Mouse (Mus musculus) forebrain, embryonic 12.5 days (tissue): Measurements from ENCODE around the gene Tex21. TPM values are rescaled to one million over a fixed set of nuclear protein-coding genes. Genes with fewer than 3 reads are reported as not detected.
"Not testable (repeated sequence)": the region's sequence is repeated elsewhere in the genome, so short reads cannot be mapped to it uniquely, and the experiment has no call there.

ENCODE experiments used
- ATAC-seq: fragments of 200-750 bp; cut with Nextera tagmentation; 2 replicates; pipeline ENCODE4 v1.8.0; 2017; ENCODE audit warnings: moderate TSS enrichment; ENCODE audit not compliant: low FRiP score
- H3K27ac ChIP-seq: fragments of 300-500 bp; sonication (generic); 2 replicates; pipeline ENCODE4 v1.5.1; 2016; ENCODE audit warnings: mild to moderate bottlenecking
- H3K27me3 ChIP-seq: fragments of 300-500 bp; sonication (generic); 2 replicates; pipeline ENCODE4 v1.6.1; 2016; ENCODE audit warnings: mild to moderate bottlenecking
- H3K36me3 ChIP-seq: fragments of 300-500 bp; sonication (generic); replicated peaks from 2 replicates; pipeline ENCODE4 v1.6.1; 2016; ENCODE audit warnings: mild to moderate bottlenecking
- H3K4me1 ChIP-seq: fragments of 300-500 bp; sonication (generic); 2 replicates; pipeline ENCODE4 v1.6.1; 2016
- H3K4me2 ChIP-seq: fragments of 300-500 bp; sonication (generic); 2 replicates; pipeline ENCODE4 v1.6.1; 2016; ENCODE audit warnings: mild to moderate bottlenecking, moderate library complexity
- H3K4me3 ChIP-seq: fragments of 300-500 bp; sonication (generic); replicated peaks from 2 replicates; pipeline ENCODE4 v1.5.1; 2016; ENCODE audit warnings: mild to moderate bottlenecking
- H3K9ac ChIP-seq: fragments of 300-500 bp; sonication (generic); 2 replicates; pipeline ENCODE4 v1.6.1; 2016; ENCODE audit warnings: mild to moderate bottlenecking
- H3K9me3 ChIP-seq: fragments of 300-500 bp; sonication (generic); 2 replicates; pipeline ENCODE4 v1.6.1; 2016
- WGBS: fragments of 180-500 bp; shearing (Covaris S2); methylation state at CpG from one replicate; pipeline ENCODE4 v1.1.7; 2016; 5-methylcytosine and 5-hydroxymethylcytosine counted together
- polyA plus RNA-seq: library from polyadenylated mRNA; unstranded; fragments of >200 nt; fragmentation: Nextera tagmentation; extraction: Ambion mirVana; gene quantifications from 2 replicates; pipeline ENCODE4 v1.2.1, GENCODE M21; 2016

Gene Tex21
- polyA plus RNA-seq, 1 experiment from 2014 or later = not detected

DNA sequence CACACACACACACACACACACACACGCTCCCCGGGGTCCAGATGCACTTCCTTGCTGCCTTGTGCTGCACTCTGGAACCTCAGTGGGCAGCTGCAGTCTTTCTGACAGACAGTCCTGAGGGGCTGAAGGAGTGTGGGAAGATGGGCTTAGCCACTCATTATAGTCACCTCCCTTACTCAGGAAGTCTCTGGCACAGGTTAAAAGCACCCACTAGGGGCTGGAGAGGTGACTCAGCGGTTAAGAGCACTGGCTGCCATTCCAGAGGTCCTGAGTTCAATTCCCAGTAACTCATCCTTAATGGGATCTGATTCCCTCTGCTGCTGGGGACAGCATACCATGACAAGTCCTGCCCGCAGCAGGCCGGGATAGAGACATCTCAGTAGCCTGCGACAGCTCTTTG is 15.9 kb downstream of the Tex21 start:
- ATAC-seq = no peak

DNA sequence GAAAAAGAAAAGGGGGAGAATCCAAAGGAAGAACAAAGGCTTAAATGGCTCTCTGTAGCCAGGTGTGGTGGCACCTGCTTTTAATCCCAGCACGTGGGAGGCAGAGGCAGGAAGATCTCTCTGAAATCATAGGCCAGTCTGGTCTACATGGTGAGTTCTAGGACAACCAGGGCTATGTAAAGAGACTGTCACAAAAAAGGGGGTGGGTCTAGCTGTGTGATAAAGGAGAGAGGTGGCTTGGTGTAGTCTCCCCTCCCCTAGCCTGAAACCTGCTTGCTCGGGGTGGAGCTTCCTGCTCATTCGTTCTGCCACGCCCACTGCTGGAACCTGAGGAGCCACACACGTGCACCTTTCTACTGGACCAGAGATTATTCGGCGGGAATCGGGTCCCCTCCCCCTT is 24.4 kb downstream of the Tex21 start:
- WGBS = 35% methylated on average over 1 of the region's 8 CpGs
- H3K27ac ChIP-seq, ATAC-seq, H3K4me3 ChIP-seq, H3K9me3 ChIP-seq, H3K36me3 ChIP-seq, H3K4me1 ChIP-seq, H3K9ac ChIP-seq, H3K4me2 ChIP-seq, H3K27me3 ChIP-seq: not testable (repeated sequence)

More for the DNA sequence above, 15.9 kb downstream of the Tex21 start:
- no peaks in the 10 kb centered on the region for H3K27me3 ChIP-seq
- H3K36me3 ChIP-seq = no peaks in the 10 kb centered on the region
- no peak overlapping the region for H3K4me3 ChIP-seq
- H3K4me2 ChIP-seq = no peak overlapping the region
- 85% methylated on average over 6 of the region's 6 CpGs for WGBS
- H3K9me3 ChIP-seq = no peaks in the 10 kb centered on the region
- no peaks in the 10 kb centered on the region; the same call in 1 of the 2 replicates for H3K4me1 ChIP-seq
- no peak overlapping the region for H3K27ac ChIP-seq
- H3K9ac ChIP-seq = no peak overlapping the region

DNA sequence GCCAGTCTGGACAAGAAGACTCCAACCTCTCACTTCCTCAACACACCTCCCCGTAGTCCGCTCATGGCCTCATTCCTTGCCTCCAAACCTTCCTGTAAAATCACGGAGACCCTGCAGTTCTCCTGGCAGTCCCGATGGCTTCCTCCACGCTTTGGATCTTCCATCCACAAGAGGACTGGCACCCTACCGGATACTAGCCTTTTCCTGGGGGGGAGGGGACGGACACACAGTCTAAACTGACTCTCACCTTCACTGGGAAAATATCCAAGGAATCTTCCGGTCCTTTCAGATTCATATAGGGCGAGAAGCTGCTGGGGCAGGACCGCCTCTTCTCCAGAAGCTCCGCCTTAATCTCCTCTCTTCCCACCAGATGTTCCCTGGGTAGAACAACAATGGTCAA is 29.8 kb downstream of the Tex21 start:
- H3K27ac ChIP-seq = no peak overlapping the region
- 73% methylated on average over 11 of the region's 11 CpGs for WGBS
- H3K4me2 ChIP-seq = no peak overlapping the region
- H3K27me3 ChIP-seq = no peaks in the 10 kb centered on the region
- H3K36me3 ChIP-seq = no peaks in the 10 kb centered on the region
- no peak overlapping the region for H3K9ac ChIP-seq
- H3K4me3 ChIP-seq = no peak overlapping the region
- no peaks in the 10 kb centered on the region for H3K9me3 ChIP-seq
- no peaks in the 10 kb centered on the region for H3K4me1 ChIP-seq
- no peak for ATAC-seq

DNA sequence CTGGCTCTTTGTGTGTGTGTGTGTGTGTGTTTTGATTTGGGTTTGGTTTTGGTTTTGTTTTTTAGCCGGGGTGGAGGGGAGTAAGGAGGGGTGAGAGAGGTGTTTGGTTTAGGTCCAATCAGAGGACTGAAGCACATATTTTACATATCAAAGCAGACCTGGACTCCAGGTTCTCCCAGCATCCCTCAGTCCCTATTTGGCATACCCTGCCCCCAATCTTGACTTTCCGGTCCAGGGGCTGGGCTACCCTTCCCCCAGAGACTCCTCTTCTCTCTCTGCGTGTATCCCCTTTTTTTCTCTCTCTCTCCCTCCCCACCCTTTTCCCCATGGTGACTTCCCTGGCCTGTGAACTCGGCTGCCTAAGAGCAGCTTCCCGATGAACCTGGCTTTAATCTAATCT is 31.4 kb downstream of the Tex21 start:
- Histone ChIP-seq H3K9ac (no peak overlapping the region), H3K9me3 (no peaks in the 10 kb centered on the region), H3K4me1 (no peaks in the 10 kb centered on the region), H3K4me2 (no peak overlapping the region), H3K4me3 (no peak overlapping the region), H3K36me3 (no peaks in the 10 kb centered on the region), H3K27ac (no peak overlapping the region), H3K27me3 (no peaks in the 10 kb centered on the region)
- WGBS = 26% methylated on average over 5 of the region's 5 CpGs
- no peak for ATAC-seq

DNA sequence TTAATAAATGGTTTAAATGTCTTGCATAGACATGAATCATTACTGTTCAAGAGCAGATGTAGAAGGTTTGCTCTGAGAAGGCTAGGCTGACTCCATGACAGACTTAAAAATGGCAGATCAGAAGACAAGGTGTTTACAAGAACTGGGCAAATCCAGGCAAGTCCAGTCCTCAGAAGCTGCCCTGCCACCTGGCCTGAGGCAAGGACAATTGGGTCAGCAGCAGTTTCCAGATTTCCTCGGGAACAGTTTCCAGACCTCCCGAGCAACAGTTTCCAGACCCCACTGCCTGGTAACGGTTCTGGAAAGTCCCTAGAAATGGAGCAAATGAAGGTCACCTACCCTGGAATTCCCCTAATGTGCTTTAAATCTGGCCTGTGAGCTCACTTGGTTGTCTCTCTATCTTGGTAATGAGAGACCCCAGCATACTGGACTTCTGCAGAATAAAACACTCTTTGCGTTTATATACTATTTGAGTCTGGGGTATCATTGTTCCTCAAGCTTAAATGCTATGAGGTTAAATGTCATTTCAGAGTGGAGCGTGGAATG is 37.0 kb downstream of the Tex21 start:
- no peak overlapping the region for H3K27ac ChIP-seq
- H3K27me3 ChIP-seq = no peaks in the 10 kb centered on the region
- WGBS = 91% methylated on average over 5 of the region's 5 CpGs
- no peaks in the 10 kb centered on the region for H3K4me1 ChIP-seq
- ATAC-seq = no peak
- H3K4me2 ChIP-seq = no peak overlapping the region
- H3K9me3 ChIP-seq = no peaks in the 10 kb centered on the region
- H3K9ac ChIP-seq = no peak overlapping the region
- H3K36me3 ChIP-seq = no peaks in the 10 kb centered on the region
- H3K4me3 ChIP-seq = no peak overlapping the region

DNA sequence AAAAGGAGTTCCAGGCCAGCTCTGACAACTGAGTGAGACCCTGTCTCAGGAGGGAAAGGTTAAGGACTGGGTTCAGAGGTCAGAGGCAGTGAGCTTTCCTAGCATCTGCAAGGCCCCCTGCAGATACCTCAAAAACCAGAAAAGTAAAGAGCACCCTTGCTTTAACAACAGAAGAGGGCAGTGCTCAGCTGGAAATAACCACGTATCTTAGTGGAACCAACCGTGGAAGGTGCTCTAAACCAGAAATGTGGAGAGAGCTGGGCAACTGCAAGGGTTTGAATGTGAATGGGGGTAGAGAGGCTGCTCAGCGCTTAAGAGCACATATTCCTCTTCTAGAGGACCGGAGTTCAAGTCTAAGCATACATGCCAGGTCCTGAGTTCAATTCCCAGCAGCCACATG is 46.2 kb downstream of the Tex21 start:
- no peak overlapping the region for H3K4me3 ChIP-seq
- H3K9ac ChIP-seq = no peak overlapping the region
- ATAC-seq = no peak
- no peak overlapping the region for H3K27ac ChIP-seq
- H3K9me3 ChIP-seq = no peaks in the 10 kb centered on the region
- WGBS = 76% methylated on average over 4 of the region's 4 CpGs
- no peak overlapping the region for H3K4me2 ChIP-seq
- no peaks in the 10 kb centered on the region for H3K36me3 ChIP-seq
- peaks cover 12% of the 10 kb centered on the region for H3K4me1 ChIP-seq
- H3K27me3 ChIP-seq = peaks cover 9% of the 10 kb centered on the region

DNA sequence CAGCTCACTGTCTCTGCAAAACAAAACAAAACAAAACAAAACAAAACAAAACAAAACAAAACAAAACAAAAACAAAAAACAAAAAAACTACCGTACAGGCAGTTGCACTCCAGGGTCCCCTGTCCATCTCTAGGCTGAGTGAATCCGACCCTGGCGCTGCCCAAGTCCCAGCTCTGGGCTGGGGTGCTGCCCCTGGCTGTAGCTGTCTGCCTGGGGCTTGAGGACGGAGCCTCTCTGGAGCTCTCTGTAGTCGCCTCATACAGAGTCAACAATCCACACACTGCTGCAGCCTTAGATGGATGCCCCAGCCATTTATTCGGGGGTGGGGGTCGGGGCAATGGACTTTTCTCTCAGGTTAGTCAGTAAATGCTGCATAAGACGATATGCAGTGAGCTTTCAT is 49.5 kb downstream of the Tex21 start:
- WGBS = 34% methylated on average over 8 of the region's 8 CpGs
- Histone ChIP-seq H3K36me3 (no peaks in the 10 kb centered on the region), H3K4me2 (peak overlapping the region; percentile 73), H3K9me3 (no peaks in the 10 kb centered on the region), H3K4me3 (peak overlapping the region; percentile 31; the same call in 1 of the 2 replicates), H3K27ac (no peak overlapping the region), H3K4me1 (peaks cover 12% of the 10 kb centered on the region), H3K27me3 (peaks cover 13% of the 10 kb centered on the region), H3K9ac (peak overlapping the region; percentile 25)
- peak; percentile 76 for ATAC-seq

DNA sequence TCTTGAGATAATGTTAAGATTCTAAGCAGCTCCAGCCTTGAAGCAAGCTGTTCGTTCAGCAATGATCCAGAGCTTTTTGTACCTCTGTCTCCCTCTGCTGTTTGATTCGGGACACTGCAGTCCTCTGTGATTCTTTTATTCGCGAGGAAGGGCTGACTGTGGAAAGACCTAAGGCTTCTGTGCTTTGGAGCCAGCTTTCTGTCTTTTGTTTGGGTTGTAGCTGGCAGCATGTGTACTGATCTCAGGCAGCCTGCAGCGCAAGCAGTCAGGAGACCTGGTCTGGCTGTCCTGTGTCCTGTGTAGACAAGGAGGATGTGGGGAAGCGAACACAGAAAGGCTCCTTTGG is 49.9 kb downstream of the Tex21 start:
- peak overlapping the region; percentile 25 for H3K9ac ChIP-seq
- peak overlapping the region; percentile 31 for H3K4me3 ChIP-seq
- 5% methylated on average over 6 of the region's 6 CpGs for WGBS
- peaks cover 12% of the 10 kb centered on the region for H3K4me1 ChIP-seq
- peaks cover 13% of the 10 kb centered on the region for H3K27me3 ChIP-seq
- H3K4me2 ChIP-seq = peak overlapping the region; percentile 73
- H3K27ac ChIP-seq = no peak overlapping the region
- no peaks in the 10 kb centered on the region for H3K36me3 ChIP-seq
- no peaks in the 10 kb centered on the region for H3K9me3 ChIP-seq
- ATAC-seq = peak; percentile 71

DNA sequence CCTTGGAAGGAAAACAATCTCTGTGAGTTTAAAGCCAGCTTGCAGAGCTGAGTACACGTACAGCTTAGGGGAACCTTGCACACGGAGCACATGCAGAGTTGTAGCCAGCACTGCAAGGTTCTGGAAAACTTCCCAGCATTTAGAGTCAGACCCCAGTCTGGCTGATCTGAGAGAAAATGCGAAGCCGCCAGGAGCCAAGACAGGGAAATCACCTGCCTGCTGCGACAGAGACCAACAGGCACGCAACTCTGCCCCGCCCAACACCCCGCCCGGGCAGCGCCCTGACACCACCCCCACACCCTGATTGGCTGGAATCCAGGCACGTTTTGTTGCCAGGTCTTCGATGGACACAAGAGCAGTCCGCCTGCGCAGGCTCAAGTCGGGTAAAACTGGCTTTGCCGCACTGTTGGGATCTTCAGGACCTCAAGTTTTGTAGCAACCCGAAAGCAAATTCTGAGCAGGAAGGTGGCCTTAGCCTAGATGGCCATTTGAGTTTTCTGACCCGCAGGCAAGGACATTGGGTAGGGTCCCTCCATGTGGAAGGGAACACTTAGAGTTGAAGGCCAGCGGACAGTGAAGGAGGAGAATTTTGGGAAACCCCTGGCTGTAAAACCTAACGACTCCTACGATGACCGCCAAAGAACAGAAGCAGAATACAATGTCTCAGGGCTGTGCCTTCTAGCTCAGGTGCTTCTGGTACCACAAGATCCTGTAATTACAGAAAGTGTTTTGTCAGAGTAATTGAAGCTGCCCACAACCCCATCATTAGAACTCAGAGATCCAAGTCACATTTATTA is 50.4 kb downstream of the Tex21 start:
- peak; percentile 88 for ATAC-seq
- Histone ChIP-seq H3K27ac (peak overlapping the region; percentile 10; the same call in 1 of the 2 replicates), H3K27me3 (peaks cover 13% of the 10 kb centered on the region), H3K9me3 (no peaks in the 10 kb centered on the region), H3K4me2 (peak overlapping the region; percentile 73), H3K9ac (peak overlapping the region; percentile 44), H3K4me1 (peaks cover 12% of the 10 kb centered on the region), H3K36me3 (no peaks in the 10 kb centered on the region), H3K4me3 (peak overlapping the region; percentile 31)
- WGBS = under 1% methylated on average over 22 of the region's 22 CpGs

DNA sequence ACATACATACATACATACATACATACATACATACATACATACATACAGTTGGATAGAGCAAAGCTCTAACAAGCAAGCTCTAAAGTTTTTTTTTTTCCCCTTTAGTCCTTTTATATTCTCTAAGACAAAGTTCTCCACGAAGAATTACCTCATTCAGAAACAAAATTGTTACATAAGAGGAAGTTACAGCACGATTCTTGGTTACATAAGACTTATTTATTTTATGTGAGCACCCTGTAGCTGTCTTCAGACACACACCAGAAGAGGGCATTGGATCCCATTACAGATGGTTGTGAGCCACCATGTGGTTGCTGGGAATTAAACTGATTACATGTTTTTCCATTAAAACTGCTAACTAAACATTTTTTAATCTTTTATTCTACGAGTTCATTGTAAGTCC is 52.0 kb downstream of the Tex21 start:
- Histone ChIP-seq H3K4me3 (no peak overlapping the region), H3K27me3 (peaks cover 13% of the 10 kb centered on the region), H3K27ac (no peak overlapping the region), H3K36me3 (no peaks in the 10 kb centered on the region), H3K4me2 (no peak overlapping the region), H3K4me1 (peaks cover 12% of the 10 kb centered on the region), H3K9ac (no peak overlapping the region), H3K9me3 (no peaks in the 10 kb centered on the region)
- ATAC-seq = no peak
- 66% methylated on average over 3 of the region's 3 CpGs for WGBS

DNA sequence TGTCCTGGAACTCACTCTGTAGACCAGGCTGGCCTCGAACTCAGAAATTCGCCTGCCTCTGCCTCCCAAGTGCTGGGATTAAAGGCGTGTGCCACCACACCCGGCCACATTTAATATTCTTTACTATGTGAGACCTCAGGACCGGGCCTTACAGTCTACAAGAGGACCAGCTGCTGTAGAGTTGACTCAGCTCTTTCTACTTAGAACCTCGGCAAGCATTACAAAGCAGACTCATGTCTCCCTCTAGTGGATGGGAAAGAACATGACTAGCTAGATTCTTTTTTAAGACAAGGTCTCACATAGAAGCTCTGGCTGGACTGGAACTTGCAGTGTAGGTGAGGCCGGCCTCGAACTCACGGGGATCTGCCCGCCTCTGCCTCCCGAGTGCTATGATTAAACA is 55.6 kb downstream of the Tex21 start:
- Histone ChIP-seq H3K4me1 (no peaks in the 10 kb centered on the region), H3K27me3 (peaks cover 9% of the 10 kb centered on the region), H3K4me3 (no peak overlapping the region), H3K9me3 (no peaks in the 10 kb centered on the region), H3K27ac (no peak overlapping the region), H3K36me3 (no peaks in the 10 kb centered on the region), H3K9ac (no peak overlapping the region), H3K4me2 (no peak overlapping the region)
- 52% methylated on average over 11 of the region's 11 CpGs for WGBS
- ATAC-seq = 0 out of 2 replicates have a peak, but pooled peaks have one; percentile 27

DNA sequence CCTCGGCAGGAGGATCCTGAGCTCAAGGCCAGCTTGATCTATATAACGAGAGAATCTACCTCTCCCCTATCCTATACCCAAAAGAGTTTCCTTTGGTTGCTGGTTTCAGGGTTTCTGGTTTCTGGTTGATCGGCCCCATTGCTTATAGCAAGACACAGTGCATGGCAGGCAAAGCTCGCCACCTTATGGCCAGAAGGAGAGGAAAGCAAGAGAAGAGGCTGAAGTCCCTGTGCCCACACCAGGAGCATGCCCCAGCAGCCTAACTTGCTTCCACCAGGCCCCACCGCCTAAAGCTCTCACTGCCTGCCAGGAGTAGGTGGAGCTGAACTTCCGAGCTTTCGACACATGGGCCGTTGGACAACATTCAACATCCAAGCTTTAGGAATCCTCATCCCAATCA is 58.7 kb downstream of the Tex21 start:
- no peak overlapping the region for H3K27ac ChIP-seq
- H3K9me3 ChIP-seq = no peaks in the 10 kb centered on the region
- ATAC-seq = no peak
- H3K27me3 ChIP-seq = no peaks in the 10 kb centered on the region; the same call in 1 of the 2 replicates
- WGBS = 44% methylated on average over 8 of the region's 8 CpGs
- no peak overlapping the region for H3K4me2 ChIP-seq
- no peak overlapping the region for H3K4me3 ChIP-seq
- no peaks in the 10 kb centered on the region for H3K4me1 ChIP-seq
- H3K9ac ChIP-seq = no peak overlapping the region
- H3K36me3 ChIP-seq = no peaks in the 10 kb centered on the region

DNA sequence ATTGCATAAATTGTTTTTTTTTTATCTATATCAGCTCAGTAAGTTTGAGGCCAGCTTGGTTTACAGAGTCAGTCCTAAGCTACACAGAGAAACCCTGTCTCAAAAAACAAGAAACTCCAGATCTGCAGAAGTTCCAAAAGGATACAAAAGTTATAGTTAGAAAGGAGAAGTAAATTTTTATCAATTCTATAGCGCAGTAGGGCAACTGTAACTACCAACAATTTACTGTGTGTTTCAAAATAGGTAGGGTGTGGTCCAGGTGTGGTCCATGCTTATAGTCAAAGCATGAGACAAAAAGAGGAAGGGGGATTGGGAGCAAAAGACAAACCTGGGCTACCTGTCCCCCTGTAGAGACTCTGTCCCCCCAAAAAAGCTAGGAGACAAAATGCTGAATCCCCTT is 60.1 kb downstream of the Tex21 start:
- H3K36me3 ChIP-seq = no peaks in the 10 kb centered on the region
- no peak for ATAC-seq
- no peak overlapping the region for H3K9ac ChIP-seq
- no peaks in the 10 kb centered on the region; the same call in 1 of the 2 replicates for H3K27me3 ChIP-seq
- no peaks in the 10 kb centered on the region for H3K4me1 ChIP-seq
- no peak overlapping the region for H3K27ac ChIP-seq
- no peaks in the 10 kb centered on the region for H3K9me3 ChIP-seq
- H3K4me2 ChIP-seq = no peak overlapping the region
- H3K4me3 ChIP-seq = no peak overlapping the region
- 95% methylated on average over 1 of the region's 1 CpGs for WGBS
